Mouse (Mus musculus): ENCODE results near the gene Igfbp3. TPM values are rescaled to one million over a fixed set of nuclear protein-coding genes. Genes with fewer than 3 reads are reported as not detected.

Igfbp3 gene
- polyA plus RNA-seq, 1 experiment from 2014 or later, result 266 TPM

- DNase-seq (ENCODE audit: low spot score) (no peak), ATAC-seq (ENCODE audit: low read depth) (no peak)
- no peaks in the 10 kb centered on the region for H3K9me3 ChIP-seq (ENCODE audit: control insufficient read depth, low read length)
- no peak overlapping the region for H3K4me3 ChIP-seq (ENCODE audit: low read depth, low read length)
- no peak overlapping the region for H3K9ac ChIP-seq (ENCODE audit: low read depth, low read length)
- no peaks in the 10 kb centered on the region for H3K36me3 ChIP-seq (ENCODE audit: control insufficient read depth, insufficient read depth, low read length)
- H3K27ac ChIP-seq (replicated peaks; ENCODE audit: low read depth, low read length), result no peak overlapping the region
- H3K4me1 ChIP-seq (ENCODE audit: control insufficient read depth, insufficient read depth, low read length), result no peaks in the 10 kb centered on the region
- H3K4me2 ChIP-seq (ENCODE audit: low read depth, low read length), result no peak overlapping the region
- H3K27me3 ChIP-seq (replicated peaks; ENCODE audit: control insufficient read depth, insufficient read depth, low read length), result no peaks in the 10 kb centered on the region
- WGBS, result 94% methylated on average over 10 of the region's 10 CpGs
Measured at GRCm38 (mm10) chr11:7194432-7195311, 19.1 kb downstream of the Igfbp3 start.

- Histone ChIP-seq H3K9ac (ENCODE audit: low read depth, low read length) (no peak overlapping the region), H3K27me3 (replicated peaks; ENCODE audit: control insufficient read depth, insufficient read depth, low read length) (no peaks in the 10 kb centered on the region), H3K36me3 (ENCODE audit: control insufficient read depth, insufficient read depth, low read length) (no peaks in the 10 kb centered on the region), H3K4me1 (ENCODE audit: control insufficient read depth, insufficient read depth, low read length) (no peaks in the 10 kb centered on the region), H3K4me2 (ENCODE audit: low read depth, low read length) (no peak overlapping the region), H3K27ac (replicated peaks; ENCODE audit: low read depth, low read length) (no peak overlapping the region), H3K4me3 (ENCODE audit: low read depth, low read length) (no peak overlapping the region), H3K9me3 (ENCODE audit: control insufficient read depth, low read length) (no peaks in the 10 kb centered on the region)
- WGBS, result 73% methylated on average over 9 of the region's 9 CpGs
- DNase-seq (ENCODE audit: low spot score), result no peak
- ATAC-seq (ENCODE audit: low read depth), result no peak
Measured at GRCm38 (mm10) chr11:7193134-7193533, 20.6 kb downstream of the Igfbp3 start.

- Histone ChIP-seq H3K27me3 (replicated peaks; ENCODE audit: control insufficient read depth, insufficient read depth, low read length) (no peaks in the 10 kb centered on the region), H3K4me2 (ENCODE audit: low read depth, low read length) (no peak overlapping the region), H3K36me3 (ENCODE audit: control insufficient read depth, insufficient read depth, low read length) (no peaks in the 10 kb centered on the region), H3K4me3 (ENCODE audit: low read depth, low read length) (no peak overlapping the region), H3K9me3 (ENCODE audit: control insufficient read depth, low read length) (no peaks in the 10 kb centered on the region), H3K9ac (ENCODE audit: low read depth, low read length) (no peak overlapping the region), H3K27ac (replicated peaks; ENCODE audit: low read depth, low read length) (no peak overlapping the region), H3K4me1 (ENCODE audit: control insufficient read depth, insufficient read depth, low read length) (no peaks in the 10 kb centered on the region)
- ATAC-seq (ENCODE audit: low read depth) (no peak), DNase-seq (ENCODE audit: low spot score) (no peak)
- 56% methylated on average over 6 of the region's 6 CpGs for WGBS
Measured at GRCm38 (mm10) chr11:7192710-7193109, 21.0 kb downstream of the Igfbp3 start.

- Histone ChIP-seq H3K4me1 (ENCODE audit: control insufficient read depth, insufficient read depth, low read length) (no peaks in the 10 kb centered on the region), H3K27me3 (replicated peaks; ENCODE audit: control insufficient read depth, insufficient read depth, low read length) (no peaks in the 10 kb centered on the region), H3K4me2 (ENCODE audit: low read depth, low read length) (no peak within 1 kb of the TSS), H3K9ac (ENCODE audit: low read depth, low read length) (no peak within 1 kb of the TSS), H3K27ac (replicated peaks; ENCODE audit: low read depth, low read length) (no peak within 1 kb of the TSS), H3K4me3 (ENCODE audit: low read depth, low read length) (no peak within 1 kb of the TSS), H3K36me3 (ENCODE audit: control insufficient read depth, insufficient read depth, low read length) (no peaks in the 10 kb centered on the region), H3K9me3 (ENCODE audit: control insufficient read depth, low read length) (no peaks in the 10 kb centered on the region)
- DNase-seq (ENCODE audit: low spot score) (no peak), ATAC-seq (ENCODE audit: low read depth) (no peak)
- WGBS, result 86% methylated on average over 10 of the region's 13 CpGs
Measured at GRCm38 (mm10) chr11:7188469-7188868, 25.3 kb downstream of the Igfbp3 start, which contains the start of gene Gm11985. Gm11985 (minus strand) TSS chr11:7188569.

- no peaks in the 10 kb centered on the region for H3K27me3 ChIP-seq (replicated peaks; ENCODE audit: control insufficient read depth, insufficient read depth, low read length)
- no peak overlapping the region for H3K4me3 ChIP-seq (ENCODE audit: low read depth, low read length)
- no peaks in the 10 kb centered on the region for H3K4me1 ChIP-seq (ENCODE audit: control insufficient read depth, insufficient read depth, low read length)
- H3K9ac ChIP-seq (ENCODE audit: low read depth, low read length), result no peak overlapping the region
- H3K9me3 ChIP-seq (ENCODE audit: control insufficient read depth, low read length), result no peaks in the 10 kb centered on the region
- ATAC-seq (ENCODE audit: low read depth), result no peak
- H3K36me3 ChIP-seq (ENCODE audit: control insufficient read depth, insufficient read depth, low read length), result no peaks in the 10 kb centered on the region
- no peak overlapping the region for H3K27ac ChIP-seq (replicated peaks; ENCODE audit: low read depth, low read length)
- WGBS, result 38% methylated on average over 8 of the region's 8 CpGs
- DNase-seq (ENCODE audit: low spot score), result no peak
- H3K4me2 ChIP-seq (ENCODE audit: low read depth, low read length), result no peak overlapping the region
Measured at GRCm38 (mm10) chr11:7187472-7187871, 26.3 kb downstream of the Igfbp3 start.

GRCm38 (mm10) chr11:7184420-7184819 is 29.3 kb downstream of the Igfbp3 start:
- H3K36me3 ChIP-seq (ENCODE audit: control insufficient read depth, insufficient read depth, low read length), result no peaks in the 10 kb centered on the region
- 21% methylated on average over 1 of the region's 1 CpGs for WGBS
- ATAC-seq (ENCODE audit: low read depth) (no peak), DNase-seq (ENCODE audit: low spot score) (no peak)
- H3K27me3 ChIP-seq (replicated peaks; ENCODE audit: control insufficient read depth, insufficient read depth, low read length), result no peaks in the 10 kb centered on the region
- no peak overlapping the region for H3K27ac ChIP-seq (replicated peaks; ENCODE audit: low read depth, low read length)
- no peak overlapping the region; the same call in 1 of the 2 replicates for H3K9ac ChIP-seq (ENCODE audit: low read depth, low read length)
- no peaks in the 10 kb centered on the region for H3K9me3 ChIP-seq (ENCODE audit: control insufficient read depth, low read length)
- H3K4me1 ChIP-seq (ENCODE audit: control insufficient read depth, insufficient read depth, low read length), result no peaks in the 10 kb centered on the region
- H3K4me2 ChIP-seq (ENCODE audit: low read depth, low read length), result no peak overlapping the region
- H3K4me3 ChIP-seq (ENCODE audit: low read depth, low read length), result no peak overlapping the region

- 27% methylated on average over 8 of the region's 8 CpGs for WGBS
- Histone ChIP-seq H3K36me3 (ENCODE audit: control insufficient read depth, insufficient read depth, low read length) (no peaks in the 10 kb centered on the region), H3K9ac (ENCODE audit: low read depth, low read length) (no peak overlapping the region), H3K27ac (replicated peaks; ENCODE audit: low read depth, low read length) (no peak overlapping the region), H3K4me1 (ENCODE audit: control insufficient read depth, insufficient read depth, low read length) (no peaks in the 10 kb centered on the region), H3K4me2 (ENCODE audit: low read depth, low read length) (no peak overlapping the region), H3K27me3 (replicated peaks; ENCODE audit: control insufficient read depth, insufficient read depth, low read length) (no peaks in the 10 kb centered on the region), H3K9me3 (ENCODE audit: control insufficient read depth, low read length) (no peaks in the 10 kb centered on the region), H3K4me3 (ENCODE audit: low read depth, low read length) (no peak overlapping the region)
- DNase-seq (ENCODE audit: low spot score) (no peak), ATAC-seq (ENCODE audit: low read depth) (no peak)
Measured at GRCm38 (mm10) chr11:7182409-7183042, 31.2 kb downstream of the Igfbp3 start.

GRCm38 (mm10) chr11:7179276-7179675 is 34.4 kb downstream of the Igfbp3 start:
- Histone ChIP-seq H3K27ac (replicated peaks; ENCODE audit: low read depth, low read length) (no peak overlapping the region), H3K9ac (ENCODE audit: low read depth, low read length) (no peak overlapping the region), H3K9me3 (ENCODE audit: control insufficient read depth, low read length) (no peaks in the 10 kb centered on the region), H3K36me3 (ENCODE audit: control insufficient read depth, insufficient read depth, low read length) (no peaks in the 10 kb centered on the region), H3K4me1 (ENCODE audit: control insufficient read depth, insufficient read depth, low read length) (0 out of 2 replicates have a peak, but pooled peaks cover 3% of the 10 kb centered on the region), H3K4me3 (ENCODE audit: low read depth, low read length) (no peak overlapping the region), H3K4me2 (ENCODE audit: low read depth, low read length) (no peak overlapping the region), H3K27me3 (replicated peaks; ENCODE audit: control insufficient read depth, insufficient read depth, low read length) (no peaks in the 10 kb centered on the region)
- 79% methylated on average over 2 of the region's 2 CpGs for WGBS
- no peak for ATAC-seq (ENCODE audit: low read depth)
- no peak for DNase-seq (ENCODE audit: low spot score)
